Mouse (Mus musculus): ENCODE results near the gene Acot7.

The Acot7 gene

DNA sequence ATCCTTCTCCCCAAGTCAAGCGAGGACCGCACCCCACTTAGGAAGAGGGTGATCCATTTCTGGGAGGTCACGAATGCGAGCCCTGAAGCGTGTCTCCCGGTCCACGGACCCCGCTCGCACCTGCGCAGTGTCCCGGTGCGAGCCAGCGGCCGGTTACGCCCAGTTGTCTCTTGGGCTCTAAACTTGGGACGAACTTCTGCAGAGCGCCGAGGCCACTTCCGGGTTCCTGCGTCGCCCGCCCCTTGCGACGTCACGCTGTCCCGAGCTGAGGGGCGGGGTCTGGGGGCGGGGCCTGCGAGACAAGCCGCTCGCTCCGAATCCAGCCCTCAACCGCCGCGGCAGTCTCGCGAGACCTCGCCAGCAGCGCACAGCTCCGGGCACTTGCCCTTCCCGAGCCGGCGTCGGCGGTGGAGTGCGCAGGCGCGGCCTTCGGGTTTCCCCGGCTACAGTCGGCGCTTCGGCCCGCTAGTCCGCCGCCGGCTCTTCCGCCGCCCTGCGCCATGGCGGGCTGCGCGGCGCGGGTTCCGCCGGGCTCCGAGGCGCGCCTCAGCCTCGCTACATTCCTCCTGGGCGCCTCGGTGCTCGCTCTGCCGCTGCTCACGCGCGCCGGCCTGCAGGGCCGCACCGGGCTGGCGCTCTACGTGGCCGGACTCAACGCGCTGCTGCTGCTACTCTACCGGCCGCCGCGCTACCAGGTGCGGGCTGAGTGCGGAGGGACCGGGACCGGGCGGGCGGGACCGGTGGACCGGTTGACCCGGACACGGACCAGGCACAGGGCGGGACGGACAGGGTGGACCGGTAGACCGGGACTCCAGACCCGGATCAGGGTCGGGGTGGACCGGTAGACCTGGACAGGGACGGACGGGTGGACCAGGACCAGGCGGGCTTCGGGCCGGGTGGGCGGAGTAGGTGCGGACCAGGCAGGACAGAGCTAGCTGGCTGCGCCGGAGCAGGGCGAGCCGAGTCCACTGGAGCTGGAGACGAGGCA, 119.2 kb downstream of the Acot7 start, which contains the start of gene Icmt:
Icmt (plus strand) TSS at position 354 of the 988 bp plus-strand sequence.
- DNase-seq (ENCODE audit: low spot score): peak; percentile 99

DNA sequence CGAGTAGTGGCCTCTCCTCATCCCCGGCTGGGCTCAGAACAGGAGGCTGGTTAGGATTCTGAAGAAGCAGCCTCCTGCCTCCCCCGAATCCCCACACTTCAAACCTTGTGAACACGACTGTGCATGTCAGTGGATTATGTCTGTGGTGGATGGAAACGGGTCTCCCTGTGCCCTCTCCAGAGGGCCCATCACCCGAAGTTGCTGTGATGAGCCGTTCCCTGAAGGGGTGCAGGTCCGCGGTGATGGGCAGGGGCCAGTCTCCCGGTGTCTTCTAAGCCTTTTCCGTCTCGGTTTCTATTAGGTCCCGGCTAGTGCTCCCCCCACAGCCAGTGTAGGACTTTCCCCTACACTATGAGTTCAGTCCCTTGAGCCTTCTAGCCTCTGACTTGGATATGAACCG, 120.9 kb downstream of the Acot7 start:
- DNase-seq (ENCODE audit: low spot score): no peak

DNA sequence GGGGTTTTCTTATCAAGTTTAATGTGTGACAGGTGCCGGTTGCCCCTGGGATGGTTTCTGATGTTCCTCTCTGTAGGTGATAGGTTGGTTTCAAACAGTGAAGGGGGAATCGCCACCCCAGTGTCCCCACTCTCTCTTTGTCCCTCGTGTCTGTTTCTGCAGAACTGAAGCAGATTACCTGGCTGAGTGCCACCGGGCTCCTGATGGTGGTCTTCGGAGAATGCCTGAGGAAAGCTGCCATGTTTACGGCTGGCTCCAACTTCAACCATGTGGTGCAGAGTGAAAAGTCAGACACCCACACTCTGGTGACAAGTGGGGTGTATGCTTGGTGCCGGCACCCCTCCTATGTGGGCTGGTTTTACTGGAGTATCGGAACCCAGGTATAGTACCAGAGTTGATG, 122.4 kb downstream of the Acot7 start:
- no peak for DNase-seq (ENCODE audit: low spot score)

DNA sequence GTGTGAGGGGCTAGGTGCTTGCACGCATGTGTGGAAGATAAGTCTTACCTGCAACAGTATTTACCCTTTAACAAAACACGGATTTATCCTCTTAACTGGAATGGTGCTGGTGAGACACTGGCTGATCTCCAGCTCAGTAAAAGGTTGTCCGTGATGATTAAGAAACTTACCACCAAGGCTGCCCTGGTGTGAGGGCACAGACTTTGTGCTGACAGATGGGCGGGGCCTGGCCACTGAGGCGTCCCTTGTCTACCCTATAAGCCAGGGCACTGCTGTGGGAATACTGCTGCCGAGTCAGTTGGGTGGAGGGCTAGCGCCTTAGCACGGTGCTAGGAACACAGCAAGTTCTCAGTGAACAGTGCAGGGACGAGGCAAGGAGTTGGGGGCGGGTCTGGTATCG, 124.1 kb downstream of the Acot7 start:
- no peak for DNase-seq (ENCODE audit: low spot score)

DNA sequence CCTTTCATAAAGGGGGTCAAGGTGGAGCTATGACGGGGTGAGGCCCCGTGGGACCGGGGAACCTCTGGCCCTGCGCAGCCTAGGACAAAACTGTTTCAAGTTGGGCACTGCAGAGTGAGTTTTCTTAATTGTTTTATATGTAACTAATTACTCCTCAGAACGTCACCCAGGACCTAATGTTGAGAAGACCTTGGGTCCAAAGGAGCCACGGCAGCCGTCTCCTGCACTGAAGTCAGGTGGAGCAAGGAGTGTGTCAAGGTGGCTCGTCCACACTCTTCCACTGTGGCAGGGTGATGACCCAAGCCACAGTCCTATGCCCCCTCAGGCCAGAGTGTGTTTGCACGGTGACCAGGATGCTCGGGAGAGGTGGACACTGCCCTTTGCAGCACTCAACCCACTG, 125.2 kb downstream of the Acot7 start:
- DNase-seq (ENCODE audit: low spot score): no peak

DNA sequence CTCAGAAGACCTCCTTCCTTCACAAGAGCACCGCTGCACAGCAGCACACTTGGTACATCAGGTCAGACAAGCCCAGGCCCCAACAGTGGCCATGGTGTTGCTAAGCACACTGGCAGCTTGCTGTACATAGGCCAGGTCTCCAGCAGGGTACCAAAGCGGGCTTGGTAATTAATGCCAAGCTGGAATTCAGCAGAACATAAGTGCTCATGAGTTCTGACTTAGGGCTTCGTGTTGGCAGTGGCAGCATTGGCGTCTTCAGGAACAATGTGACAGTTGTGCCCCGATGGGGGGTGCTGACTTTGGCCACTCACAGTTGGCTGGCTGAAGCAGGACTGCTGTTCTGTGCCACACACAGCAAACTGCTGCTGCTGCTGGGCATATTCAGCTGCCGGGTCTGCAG, 126.8 kb downstream of the Acot7 start:
- no peak for DNase-seq (ENCODE audit: low spot score)

DNA sequence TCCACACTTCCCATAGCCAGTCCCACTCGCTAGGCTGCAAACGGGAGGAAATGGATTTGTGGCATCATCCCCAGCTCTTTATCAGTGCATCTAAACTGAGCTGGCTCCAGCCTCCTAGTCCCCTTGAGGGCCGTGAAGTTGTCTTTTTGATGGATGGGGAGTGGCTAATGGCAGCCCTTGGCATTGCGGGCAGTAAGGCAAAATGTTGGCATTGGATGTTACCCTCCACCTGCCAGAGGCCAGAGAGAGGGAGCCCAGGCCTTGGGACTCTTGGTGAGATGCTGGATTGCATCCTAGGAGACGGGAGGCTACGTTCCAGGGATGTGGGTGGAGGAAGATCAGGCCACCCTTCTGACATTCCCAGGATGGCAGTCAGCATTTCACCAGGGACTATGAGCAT, 128.1 kb downstream of the Acot7 start:
- DNase-seq (ENCODE audit: low spot score): no peak

DNA sequence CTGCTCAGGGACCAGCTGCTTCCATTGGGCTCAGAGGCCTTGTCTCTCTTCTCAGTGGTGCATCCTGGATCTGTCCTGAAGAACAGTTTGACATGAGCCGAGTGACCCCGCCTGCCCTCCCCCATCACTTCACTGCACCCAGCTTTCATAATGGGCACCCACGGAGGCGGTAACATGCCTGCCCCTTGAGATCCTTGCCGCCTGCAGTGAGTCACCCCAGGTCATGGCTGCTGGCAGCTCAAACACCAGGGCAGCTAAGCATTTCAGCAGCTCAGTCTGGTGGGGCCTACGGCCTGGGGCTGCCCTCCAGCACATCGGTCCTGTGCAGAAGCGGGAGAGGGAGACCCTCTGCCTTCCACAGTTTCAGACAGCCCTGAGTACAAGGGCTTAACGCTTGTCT, 129.6 kb downstream of the Acot7 start:
- no peak for DNase-seq (ENCODE audit: low spot score)

DNA sequence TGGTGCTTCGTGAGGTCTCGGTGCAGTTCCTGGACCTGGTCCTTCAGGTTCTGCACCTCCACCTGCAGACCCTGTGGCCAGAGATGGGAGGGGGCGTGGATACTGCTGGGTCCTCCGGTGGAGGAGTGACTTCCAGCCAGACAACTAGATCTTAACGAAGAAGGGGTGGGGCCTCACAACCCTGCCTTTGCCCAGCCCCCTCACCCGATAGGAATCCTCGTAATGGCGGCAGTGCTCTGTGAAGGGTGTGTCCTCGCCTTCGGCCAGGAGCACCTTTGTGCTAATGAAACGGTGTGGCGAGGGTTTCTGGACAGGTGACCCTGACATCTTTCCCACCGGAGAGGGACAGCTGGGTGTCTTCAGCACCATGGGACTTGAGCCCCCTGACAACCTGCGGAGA, 134.3 kb downstream of the Acot7 start:
- no peak for DNase-seq (ENCODE audit: low spot score)

DNA sequence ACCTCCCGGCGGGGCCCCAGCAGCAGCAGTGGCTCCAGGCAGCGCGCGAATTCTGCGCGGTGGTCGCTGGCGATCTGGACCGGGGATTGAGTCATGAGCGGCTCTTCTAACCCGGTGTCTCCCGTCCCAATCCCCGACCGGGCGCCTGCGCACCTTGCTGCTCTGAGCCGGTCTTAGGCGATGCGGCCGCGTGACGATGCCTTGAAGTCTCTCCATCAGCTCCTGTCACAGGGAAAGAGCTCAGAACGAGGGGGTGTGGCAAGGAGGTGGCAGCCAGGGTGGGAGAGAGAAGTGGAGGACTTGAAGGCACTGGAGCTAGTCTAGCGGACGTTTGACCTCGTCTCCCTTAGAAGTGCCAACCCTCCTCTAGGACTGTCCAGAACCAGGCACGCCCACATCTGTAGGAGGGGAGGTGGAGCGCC, 135.3 kb downstream of the Acot7 start:
- no peak for DNase-seq (ENCODE audit: low spot score)

DNA sequence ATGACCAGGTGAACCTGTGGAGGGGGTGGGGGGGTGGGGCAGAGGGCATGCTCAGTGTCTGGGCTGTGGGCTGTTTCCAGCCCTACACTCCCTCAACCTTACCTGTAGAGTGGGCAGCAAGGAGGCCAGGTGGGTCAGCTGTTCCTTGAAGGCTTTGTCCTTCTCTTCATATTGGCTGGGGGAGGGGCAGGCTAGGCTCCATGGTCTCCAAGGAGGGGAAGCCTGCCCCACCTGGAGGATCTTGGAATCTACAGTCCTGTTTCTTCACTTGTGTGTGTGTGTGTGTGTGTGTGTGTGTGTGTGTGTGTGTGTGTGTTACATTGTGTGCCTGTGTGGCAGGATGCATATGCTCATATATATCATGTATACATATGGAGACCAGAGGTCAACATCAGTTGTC, 136.0 kb downstream of the Acot7 start:
- no peak for DNase-seq (ENCODE audit: low spot score)

DNA sequence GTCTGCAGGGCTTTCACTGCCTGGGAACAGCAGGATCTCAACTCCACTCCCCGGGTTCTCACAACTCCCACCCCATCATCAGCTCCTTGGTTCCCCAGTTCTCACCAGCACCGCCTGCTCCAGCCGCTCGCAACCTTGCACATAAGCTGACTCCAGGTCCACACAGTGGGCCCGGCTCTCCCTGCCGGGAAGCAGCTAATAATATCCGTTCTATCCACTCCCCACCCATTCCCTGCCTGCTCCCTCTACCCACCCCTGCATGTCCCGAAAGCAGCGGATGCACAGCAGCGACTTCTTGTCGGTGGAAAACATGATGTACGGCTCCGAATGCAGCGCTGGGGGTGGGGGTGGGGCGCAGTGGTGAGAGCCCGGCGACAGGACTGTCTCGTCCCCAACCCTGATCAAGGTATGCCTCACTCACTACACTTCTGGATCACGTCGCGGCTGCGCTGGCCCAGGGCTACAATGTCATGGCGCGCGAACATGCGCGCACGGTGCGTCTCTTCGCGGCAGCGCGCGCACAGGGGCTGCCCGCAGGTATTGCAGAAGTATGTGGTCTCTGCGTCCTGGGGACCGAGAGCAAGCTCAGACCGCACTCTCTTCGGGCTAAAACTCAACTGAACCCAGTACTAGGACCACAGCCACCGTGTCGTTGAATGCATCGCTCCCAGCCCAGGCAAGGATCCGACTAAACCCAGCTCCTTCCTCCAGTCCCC, 137.7 kb downstream of the Acot7 start:
- no peak for DNase-seq (ENCODE audit: low spot score)

DNA sequence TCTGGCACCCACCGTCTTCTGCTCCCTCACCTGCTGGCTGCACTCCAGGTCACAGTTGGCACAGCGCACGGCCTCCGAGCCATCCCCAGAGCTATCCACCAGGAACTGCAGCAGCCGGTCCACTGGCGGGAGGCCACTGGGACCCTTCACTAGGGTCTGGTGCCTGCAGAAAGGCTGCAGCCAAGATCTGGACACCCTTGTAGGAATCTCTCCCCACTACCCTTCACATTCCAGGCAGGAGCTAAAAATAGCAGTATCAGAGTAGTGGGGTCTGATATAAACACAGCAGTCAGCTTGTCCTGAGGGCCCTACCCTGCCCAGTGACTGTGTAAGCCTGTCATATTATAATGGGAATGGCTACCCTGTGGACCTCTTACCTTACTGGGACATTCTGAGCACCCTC, 139.7 kb downstream of the Acot7 start:
- no peak for DNase-seq (ENCODE audit: low spot score)

DNA sequence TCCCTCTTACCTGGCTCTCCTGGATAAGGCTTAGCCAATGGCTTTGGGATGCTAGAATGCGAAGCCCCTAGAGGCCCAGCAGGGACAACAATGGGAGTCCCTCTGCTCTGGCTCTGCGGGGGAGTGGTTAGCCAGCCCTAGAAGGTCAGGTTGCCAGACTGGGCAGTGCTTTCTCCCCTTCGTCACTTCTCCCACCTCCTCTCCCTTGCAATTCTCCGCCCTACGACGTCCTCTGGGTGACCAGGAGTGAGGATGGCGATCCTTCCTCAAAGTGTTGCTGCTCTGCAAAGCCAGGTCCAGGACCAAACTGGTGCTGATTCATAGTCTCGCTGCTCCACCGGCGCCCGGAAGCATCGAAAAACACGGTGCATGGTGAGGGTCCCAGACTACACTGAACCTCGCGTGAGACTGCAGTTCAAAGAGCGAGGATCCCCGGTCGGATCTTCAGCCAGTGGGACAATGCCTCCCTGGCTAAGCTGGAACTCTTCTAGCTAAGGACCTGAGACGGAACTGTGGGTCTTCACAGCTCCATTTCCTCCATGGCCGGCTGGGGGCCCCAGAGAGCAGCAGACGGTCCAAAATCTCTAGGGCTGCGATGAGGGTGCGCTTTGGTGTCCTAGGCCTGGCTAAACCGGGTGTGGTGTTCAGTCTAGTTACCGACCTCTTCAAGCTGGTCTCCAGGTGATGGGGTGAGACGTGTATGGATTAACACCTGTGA, 140.7 kb downstream of the Acot7 start, which contains the start of gene Rnf207:
Rnf207 (minus strand) TSS at position 477 of the 718 bp plus-strand sequence.
- DNase-seq (ENCODE audit: low spot score): no peak
